Mouse (Mus musculus) liver, postnatal 0 days (tissue): Measurements from ENCODE around the gene Atf7ip. TPM values are rescaled to one million over a fixed set of nuclear protein-coding genes. Genes with fewer than 3 reads are reported as not detected.
A peak's percentile ranks its signal among the peaks of the same experiment; 100 is the strongest.

Experiments
- ATAC-seq: fragments of 200-750 bp; cut with Nextera tagmentation; 2 replicates; pipeline ENCODE4 v1.8.0; 2017; ENCODE audit warnings: mild to moderate bottlenecking, moderate library complexity
- DNase-seq: peaks from one replicate; pipeline ENCODE4 v3.0.0-alpha.2; 2016
- H3K27ac ChIP-seq: fragments of 300-500 bp; sonication (generic); 2 replicates; pipeline ENCODE4 v1.5.1; 2014; ENCODE audit warnings: antibody characterized with exemption, moderate library complexity, mild to moderate bottlenecking, low read depth
- H3K27me3 ChIP-seq: fragments of 300-500 bp; sonication (generic); 2 replicates; pipeline ENCODE4 v1.6.1; 2014; ENCODE audit warnings: low read length, control low read depth, mixed read lengths; ENCODE audit not compliant: insufficient read depth
- H3K36me3 ChIP-seq: fragments of 300-500 bp; sonication (generic); replicated peaks from 2 replicates; pipeline ENCODE4 v1.6.1; 2014; ENCODE audit warnings: mild to moderate bottlenecking, control low read depth, low read length, moderate library complexity, mixed read lengths; ENCODE audit not compliant: insufficient read depth
- H3K4me1 ChIP-seq: fragments of 300-500 bp; sonication (generic); 2 replicates; pipeline ENCODE4 v1.6.1; 2014; ENCODE audit warnings: antibody characterized with exemption, mild to moderate bottlenecking, control low read depth; ENCODE audit not compliant: insufficient read depth
- H3K4me2 ChIP-seq: fragments of 300-500 bp; sonication (generic); 2 replicates; pipeline ENCODE4 v1.6.1; 2014; ENCODE audit warnings: low read depth, mild to moderate bottlenecking, low read length, moderate library complexity, mixed read lengths
- H3K4me3 ChIP-seq: fragments of 300-500 bp; sonication (generic); 2 replicates; pipeline ENCODE4 v1.5.1; 2014; ENCODE audit warnings: low read depth, low read length
- H3K9ac ChIP-seq: fragments of 300-500 bp; sonication (generic); replicated peaks from 2 replicates; pipeline ENCODE4 v1.6.1; 2014; ENCODE audit warnings: mild to moderate bottlenecking, moderate library complexity
- H3K9me3 ChIP-seq: fragments of 300-500 bp; sonication (generic); 2 replicates; pipeline ENCODE4 v1.6.1; 2016; ENCODE audit warnings: mild to moderate bottlenecking, control low read depth, low read length, mixed read lengths
- CTCF ChIP-seq: sonication (generic); IDR thresholded peaks from 2 replicates; pipeline ENCODE4 v1.5.1; 2016; ENCODE audit warnings: antibody characterized with exemption, low read depth
- EP300 ChIP-seq: IDR thresholded peaks from 2 replicates; pipeline ENCODE4 v1.6.1; 2016; ENCODE audit warnings: antibody characterized with exemption, low read depth, mild to moderate bottlenecking
- WGBS: fragments of 180-500 bp; shearing (Covaris S2); extraction: QIAGEN DNeasy Blood & Tissue Kit; methylation state at CpG from one replicate; pipeline ENCODE4 v1.1.7; 2014; ENCODE audit not compliant: insufficient replicate concordance; 5-methylcytosine and 5-hydroxymethylcytosine counted together
- polyA plus RNA-seq: library from polyadenylated mRNA; unstranded; fragments of >200 nt; fragmentation: Nextera tagmentation; extraction: Ambion mirVana; gene quantifications from 2 replicates; pipeline ENCODE4 v1.2.1, GENCODE M21; 2015

The Atf7ip gene
- polyA plus RNA-seq, 1 experiment from 2014 or later = 6.6 TPM

DNA sequence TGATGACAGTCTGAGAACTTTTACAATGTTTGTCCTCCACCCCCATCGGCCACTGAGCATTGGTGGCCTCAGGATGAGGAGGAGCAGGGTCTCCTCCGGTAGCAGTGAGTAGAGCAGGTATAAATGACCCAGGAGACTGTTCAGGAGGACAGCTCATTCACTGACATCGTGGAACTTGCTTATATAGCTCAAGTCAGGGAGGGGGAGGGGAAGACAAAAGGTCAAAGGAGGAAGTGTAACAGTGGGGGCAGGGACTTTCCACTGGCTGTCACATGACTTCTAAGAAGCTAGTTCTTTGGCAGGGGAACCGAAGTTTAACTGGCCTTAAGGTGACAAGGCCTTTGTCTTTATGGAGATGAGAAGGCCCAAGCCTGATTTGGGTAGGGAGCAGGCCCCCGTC is 8.2 kb upstream of the Atf7ip start:
- peak; percentile 60 for DNase-seq

DNA sequence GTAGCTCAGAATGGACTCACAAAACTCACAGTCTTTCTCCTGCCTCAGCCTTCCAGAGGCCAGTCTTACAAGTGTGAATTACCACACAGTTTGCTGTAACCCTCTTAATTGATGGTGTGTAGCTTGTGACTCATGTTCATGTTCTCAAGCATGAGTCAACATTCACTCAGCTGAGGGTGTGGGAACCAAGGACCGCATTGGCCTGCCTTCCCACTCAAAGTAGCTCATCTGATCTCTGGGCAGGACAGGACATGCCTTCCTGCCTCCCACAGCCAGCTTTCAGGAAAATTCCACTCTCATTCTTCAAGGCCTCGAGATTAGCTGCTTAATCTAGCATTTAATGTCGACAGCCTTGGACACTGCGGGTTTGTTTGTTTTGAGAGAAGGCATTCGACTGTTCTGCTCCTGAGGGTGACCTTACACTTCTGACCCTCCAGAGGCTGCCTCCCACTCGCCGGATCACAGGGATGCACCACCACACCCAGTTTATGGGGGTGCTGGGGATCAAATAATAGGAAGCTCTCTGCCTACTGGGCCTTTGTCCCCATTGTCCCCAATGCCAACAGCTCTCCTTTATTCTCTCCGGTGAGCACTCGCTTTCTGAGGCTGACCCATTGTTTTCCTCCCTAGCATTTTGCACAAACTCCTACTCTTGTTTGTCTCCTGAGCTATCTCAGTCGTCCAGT is 6.5 kb upstream of the Atf7ip start:
- 72% methylated on average over 10 of the region's 10 CpGs for WGBS
- Histone ChIP-seq H3K27ac (0 out of 2 replicates have a peak overlapping the region, but pooled peaks have one; percentile 8), H3K9ac (no peak overlapping the region), H3K36me3 (no peaks in the 10 kb centered on the region), H3K4me3 (no peak overlapping the region), H3K4me1 (peaks cover 17% of the 10 kb centered on the region), H3K4me2 (no peak overlapping the region), H3K9me3 (no peaks in the 10 kb centered on the region), H3K27me3 (no peaks in the 10 kb centered on the region)
- DNase-seq = no peak
- TF ChIP-seq EP300 (no peak), CTCF (no peak)
- ATAC-seq = peak; percentile 58

More for the DNA sequence above, 8.2 kb upstream of the Atf7ip start:
- Histone ChIP-seq H3K36me3 (no peaks in the 10 kb centered on the region), H3K4me1 (peaks cover 17% of the 10 kb centered on the region), H3K27me3 (no peaks in the 10 kb centered on the region), H3K9ac (no peak overlapping the region), H3K4me2 (no peak overlapping the region), H3K4me3 (no peak overlapping the region), H3K27ac (peak overlapping the region; percentile 17; the same call in 1 of the 2 replicates), H3K9me3 (no peaks in the 10 kb centered on the region)
- TF ChIP-seq CTCF = no peak
- TF ChIP-seq EP300 = peak; percentile 54; the same call in 1 of the 2 replicates
- peak; percentile 72 for ATAC-seq
- whole genome bisulfite sequencing = 52% methylated on average over 5 of the region's 5 CpGs

DNA sequence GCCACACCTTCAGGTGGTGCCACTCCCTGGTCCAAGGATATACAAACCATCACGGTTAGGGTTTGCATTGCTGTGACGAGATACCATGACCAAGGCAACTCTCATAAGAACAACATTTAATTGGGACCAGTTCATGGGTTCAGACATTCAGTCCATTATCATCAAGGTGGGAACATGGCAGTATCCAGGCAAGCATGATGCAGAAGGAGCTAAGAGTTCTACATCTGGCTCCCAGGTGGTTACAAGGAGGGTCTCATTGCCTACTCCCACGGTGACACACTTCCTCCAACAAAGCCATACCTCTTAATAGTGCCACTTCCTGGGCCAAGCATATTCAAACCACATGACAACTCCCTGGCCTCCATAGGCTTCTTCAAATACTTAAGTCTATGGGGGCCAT is 2.7 kb downstream of the Atf7ip start:
- no peak overlapping the region for H3K4me3 ChIP-seq
- WGBS = 84% methylated on average over 3 of the region's 3 CpGs
- no peak for TF ChIP-seq EP300
- no peak for TF ChIP-seq CTCF
- no peak overlapping the region for H3K27ac ChIP-seq
- no peak for ATAC-seq
- H3K4me2 ChIP-seq = no peak overlapping the region
- no peaks in the 10 kb centered on the region for H3K9me3 ChIP-seq
- H3K27me3 ChIP-seq = no peaks in the 10 kb centered on the region
- H3K9ac ChIP-seq = no peak overlapping the region
- H3K36me3 ChIP-seq = no peaks in the 10 kb centered on the region
- DNase-seq = no peak
- no peaks in the 10 kb centered on the region for H3K4me1 ChIP-seq

DNA sequence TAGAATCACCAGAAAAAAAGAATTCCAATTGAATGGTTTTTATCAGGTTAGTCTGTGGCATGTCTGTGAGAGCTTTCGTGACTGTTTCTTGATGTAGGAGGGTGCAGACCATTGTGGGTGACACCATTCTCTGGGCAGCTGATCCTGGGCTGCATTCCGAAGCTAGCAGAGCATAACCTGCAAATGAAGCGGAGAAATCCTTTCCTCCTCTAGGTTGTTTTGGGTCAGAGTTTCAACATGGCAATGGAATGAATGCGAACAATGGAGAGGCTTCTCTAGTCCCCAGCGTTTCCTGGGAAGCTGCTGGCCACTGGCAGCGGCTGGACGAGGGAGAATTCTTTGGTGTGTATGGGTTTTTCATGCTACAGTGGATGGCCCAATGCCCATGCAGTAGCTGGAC is 5.0 kb downstream of the Atf7ip start:
- ATAC-seq (no peak), DNase-seq (no peak)
- Histone ChIP-seq H3K27ac (no peak overlapping the region), H3K4me1 (no peaks in the 10 kb centered on the region), H3K4me3 (no peak overlapping the region), H3K27me3 (no peaks in the 10 kb centered on the region), H3K9me3 (peaks cover 9% of the 10 kb centered on the region), H3K4me2 (no peak overlapping the region), H3K9ac (no peak overlapping the region), H3K36me3 (no peaks in the 10 kb centered on the region)
- 78% methylated on average over 7 of the region's 7 CpGs for WGBS
- TF ChIP-seq CTCF (no peak), EP300 (no peak)

GRCm38 (mm10) chr6:136512351-136512750 is 6.4 kb downstream of the Atf7ip start:
- Histone ChIP-seq H3K27me3 (no peaks in the 10 kb centered on the region), H3K4me3 (no peak overlapping the region), H3K36me3 (no peaks in the 10 kb centered on the region), H3K27ac (no peak overlapping the region), H3K9ac (no peak overlapping the region), H3K4me2 (no peak overlapping the region), H3K4me1 (no peaks in the 10 kb centered on the region), H3K9me3 (peaks cover 9% of the 10 kb centered on the region)
- DNase-seq (no peak), ATAC-seq (no peak)
- WGBS = 76% methylated on average over 3 of the region's 3 CpGs
- TF ChIP-seq EP300 (no peak), CTCF (no peak)

DNA sequence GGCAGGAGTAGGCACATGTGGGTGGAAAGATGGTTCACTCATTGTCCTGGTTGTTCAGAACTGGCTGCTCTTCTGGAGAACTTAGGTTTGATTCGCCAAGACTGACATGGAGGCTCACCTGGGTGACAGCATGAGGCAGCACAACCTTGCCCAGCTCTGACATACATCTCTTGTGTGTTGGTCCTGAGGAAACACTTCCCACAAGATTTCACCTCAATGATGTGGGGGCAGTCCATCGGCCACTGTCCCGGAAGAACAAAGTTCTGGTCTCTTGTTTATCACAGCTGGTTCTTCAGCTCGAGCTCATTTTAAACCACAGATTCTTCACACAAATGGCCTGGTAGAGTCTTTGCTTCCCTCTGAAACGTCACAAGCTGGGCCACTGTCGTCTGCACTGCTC is 10.7 kb downstream of the Atf7ip start:
- H3K36me3 ChIP-seq = no peaks in the 10 kb centered on the region
- peaks cover 9% of the 10 kb centered on the region for H3K9me3 ChIP-seq
- no peak overlapping the region for H3K4me3 ChIP-seq
- H3K27ac ChIP-seq = no peak overlapping the region
- ATAC-seq (no peak), DNase-seq (no peak)
- TF ChIP-seq CTCF = no peak
- no peak for TF ChIP-seq EP300
- H3K27me3 ChIP-seq = no peaks in the 10 kb centered on the region
- H3K4me1 ChIP-seq = peaks cover 11% of the 10 kb centered on the region
- no peak overlapping the region for H3K4me2 ChIP-seq
- WGBS = 81% methylated on average over 6 of the region's 6 CpGs
- H3K9ac ChIP-seq = no peak overlapping the region

GRCm38 (mm10) chr6:136517221-136517620 is 11.3 kb downstream of the Atf7ip start:
- no peak for ATAC-seq
- Histone ChIP-seq H3K9ac (no peak overlapping the region), H3K9me3 (peaks cover 9% of the 10 kb centered on the region), H3K4me1 (peaks cover 11% of the 10 kb centered on the region), H3K4me2 (no peak overlapping the region), H3K27ac (peak overlapping the region; percentile 3; the same call in 1 of the 2 replicates), H3K36me3 (no peaks in the 10 kb centered on the region), H3K4me3 (no peak overlapping the region), H3K27me3 (no peaks in the 10 kb centered on the region)
- TF ChIP-seq CTCF (no peak), EP300 (no peak)
- DNase-seq = no peak
